Mouse (Mus musculus): ENCODE results near the gene Tlx1.

Tlx1 gene

DNA sequence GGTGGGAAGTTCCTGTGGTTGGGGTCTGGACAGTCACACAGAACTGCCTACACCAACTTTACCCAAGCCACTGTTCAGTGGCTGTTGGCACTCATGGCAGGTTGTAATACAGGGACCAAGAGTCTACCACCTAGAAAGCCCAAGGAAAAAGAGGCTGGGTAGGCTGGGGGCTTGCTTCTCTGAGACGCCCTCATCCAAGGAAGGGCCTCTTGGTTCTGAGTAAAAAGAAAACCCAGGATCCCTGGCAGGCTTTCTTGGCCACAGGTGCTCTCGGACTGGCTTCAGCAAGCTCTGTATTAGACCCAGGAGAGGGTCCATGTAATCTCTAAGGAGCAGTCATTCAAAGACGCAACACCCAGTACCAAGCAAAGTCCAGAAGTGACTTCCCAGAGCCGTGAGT lies 7.7 kb downstream of the Tlx1 start:
- DNase-seq (ENCODE audit: low spot score), result no peak

DNA sequence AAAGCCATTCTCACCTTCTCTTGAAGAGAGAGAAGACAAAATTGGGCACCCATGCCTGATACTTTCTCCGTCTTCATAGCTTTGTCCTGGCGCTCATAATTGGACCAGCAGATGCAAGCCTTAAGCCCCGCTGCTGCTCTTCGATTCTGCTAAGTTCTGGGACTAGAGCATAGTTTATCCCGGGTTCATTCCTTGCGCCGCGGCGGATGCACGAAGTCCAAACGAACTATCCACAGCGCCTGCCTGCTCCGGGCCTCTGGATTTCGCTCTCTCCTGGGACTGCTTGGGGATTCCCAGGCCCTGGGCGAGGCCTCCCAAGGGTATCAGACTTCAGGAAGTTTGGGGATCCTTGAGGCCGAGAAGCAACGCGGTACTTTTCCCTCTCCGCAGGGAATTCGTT lies 8.4 kb downstream of the Tlx1 start:
- no peak for DNase-seq (ENCODE audit: low spot score)

DNA sequence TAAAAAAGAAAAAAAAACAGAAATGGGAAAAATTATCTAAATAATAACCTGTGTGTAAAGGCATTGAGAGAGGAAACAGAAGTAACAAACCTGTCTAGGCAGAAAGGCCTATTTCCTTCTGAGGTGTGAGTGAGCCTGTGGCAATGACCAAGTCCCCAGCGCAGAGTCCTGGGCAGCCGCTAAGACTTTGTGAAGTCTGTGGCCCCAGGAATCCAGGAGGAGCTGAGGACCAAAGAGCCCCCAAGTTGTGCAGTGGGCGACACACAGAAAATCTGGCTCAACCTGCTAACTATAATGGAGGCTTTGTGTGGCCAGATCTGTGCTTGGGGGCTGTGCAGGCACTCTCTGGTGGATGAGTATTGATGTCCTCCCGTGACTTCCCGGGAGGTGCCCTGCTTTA lies 9.0 kb downstream of the Tlx1 start:
- DNase-seq (ENCODE audit: low spot score), result no peak

- no peak for DNase-seq (ENCODE audit: low spot score)
These were observed 9.5 kb downstream of the Tlx1 start for GRCm38 (mm10) chr19:45159991-45160390.

DNA sequence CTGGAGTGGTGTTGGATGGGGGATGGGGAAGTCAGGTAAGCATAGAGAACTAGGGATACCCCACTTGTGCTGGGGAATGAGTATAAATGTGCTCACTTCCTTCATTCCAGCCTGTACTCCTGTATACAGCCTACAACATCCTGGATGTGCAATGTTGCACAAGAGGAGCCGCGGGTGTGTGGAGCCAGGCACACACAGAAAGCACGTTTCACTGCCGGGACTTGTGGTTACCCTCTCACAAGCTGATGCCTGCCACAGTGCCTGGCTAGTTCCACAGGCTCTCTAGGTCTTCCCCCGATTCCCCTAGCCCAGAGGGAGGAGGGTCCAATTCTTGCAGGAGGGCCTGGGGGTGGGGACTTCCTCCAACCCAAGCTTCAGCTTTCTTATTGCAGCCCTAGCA lies 10.0 kb downstream of the Tlx1 start:
- no peak for DNase-seq (ENCODE audit: low spot score)

GRCm38 (mm10) chr19:45161093-45161492 lies 10.6 kb downstream of the Tlx1 start:
- DNase-seq (ENCODE audit: low spot score), result no peak

GRCm38 (mm10) chr19:45162181-45162580 lies 11.7 kb downstream of the Tlx1 start:
- no peak for DNase-seq (ENCODE audit: low spot score)

- no peak for DNase-seq (ENCODE audit: low spot score)
These were observed 12.4 kb downstream of the Tlx1 start for GRCm38 (mm10) chr19:45162871-45163270.

- DNase-seq (ENCODE audit: low spot score), result no peak
These were observed 20.0 kb downstream of the Tlx1 start for GRCm38 (mm10) chr19:45170451-45170850.

- DNase-seq (ENCODE audit: low spot score), result no peak
These were observed 24.3 kb downstream of the Tlx1 start for GRCm38 (mm10) chr19:45174803-45175202.

DNA sequence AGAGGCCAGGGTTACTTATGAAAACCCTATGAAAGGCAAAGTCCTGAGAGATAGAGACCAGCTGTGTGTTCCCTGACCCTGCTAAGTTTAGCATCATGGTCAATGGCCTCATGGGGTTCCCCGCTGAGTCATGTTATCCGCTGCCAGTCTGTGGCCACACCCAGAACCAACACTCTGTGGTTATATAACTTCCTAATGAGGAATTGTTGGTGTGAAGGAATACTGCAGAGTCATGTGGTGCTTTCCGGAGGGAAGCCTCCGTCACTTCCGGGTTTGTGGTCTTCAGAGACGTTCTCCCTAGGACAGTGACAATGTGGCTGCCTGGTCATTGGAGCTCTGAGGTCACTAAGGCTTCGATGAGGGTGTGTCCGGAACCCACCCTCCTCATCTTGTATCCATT lies 25.8 kb downstream of the Tlx1 start:
- no peak for DNase-seq (ENCODE audit: low spot score)

DNA sequence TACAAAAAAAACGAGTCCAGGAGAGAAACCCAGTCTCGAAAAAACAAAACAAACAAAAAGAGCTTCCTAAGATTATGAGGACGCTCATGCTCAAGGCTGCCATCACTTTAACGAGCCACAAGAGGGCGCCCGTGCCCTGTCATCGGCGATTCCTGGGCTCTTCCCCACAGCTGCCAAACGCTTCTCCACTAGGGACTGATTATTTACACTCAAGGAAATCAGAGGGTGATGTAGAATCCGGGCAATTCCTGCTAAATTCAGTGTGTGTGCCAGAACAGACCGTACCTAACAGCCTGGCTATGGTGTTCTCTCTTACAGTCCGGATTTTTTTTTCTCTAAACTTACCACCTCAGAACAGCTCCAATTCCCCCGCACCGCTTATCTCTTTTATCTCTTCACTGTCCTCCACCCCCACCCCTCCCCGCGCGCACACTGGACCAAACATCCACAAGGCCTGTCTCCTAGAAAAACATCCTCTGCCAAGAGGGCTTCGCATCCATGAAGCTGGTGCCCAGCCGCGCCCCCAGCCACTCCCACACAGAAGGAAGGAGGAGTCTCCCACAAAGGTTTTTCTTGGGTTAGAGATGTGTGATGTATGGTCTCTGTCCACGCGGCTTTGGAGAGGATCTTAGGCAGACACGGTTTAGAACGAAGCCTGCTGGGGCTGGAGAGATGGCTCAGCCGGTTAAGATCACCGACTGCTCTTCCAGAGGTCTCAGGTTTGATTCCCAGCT lies 26.7 kb downstream of the Tlx1 start:
- no peak for DNase-seq (ENCODE audit: low spot score)

DNA sequence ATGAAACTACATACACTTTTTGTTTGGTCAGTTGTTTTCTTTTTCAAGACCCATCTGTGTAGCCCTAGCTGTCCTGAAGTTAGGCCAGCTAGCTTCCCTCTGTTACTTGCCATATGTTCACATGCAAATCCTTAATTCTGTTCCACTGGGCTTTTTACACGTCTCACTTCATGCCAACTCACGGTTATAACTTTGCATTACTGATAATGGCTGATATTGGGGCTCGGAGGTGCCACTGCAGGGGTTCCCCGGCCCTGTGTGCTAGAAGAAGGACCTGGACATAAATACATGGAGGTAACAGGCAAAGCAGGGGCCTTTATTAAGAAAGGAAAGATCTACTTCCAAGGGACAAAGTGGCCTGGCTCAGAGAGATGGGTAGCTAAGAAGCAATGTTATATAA lies 29.0 kb downstream of the Tlx1 start:
- no peak for DNase-seq (ENCODE audit: low spot score)

DNA sequence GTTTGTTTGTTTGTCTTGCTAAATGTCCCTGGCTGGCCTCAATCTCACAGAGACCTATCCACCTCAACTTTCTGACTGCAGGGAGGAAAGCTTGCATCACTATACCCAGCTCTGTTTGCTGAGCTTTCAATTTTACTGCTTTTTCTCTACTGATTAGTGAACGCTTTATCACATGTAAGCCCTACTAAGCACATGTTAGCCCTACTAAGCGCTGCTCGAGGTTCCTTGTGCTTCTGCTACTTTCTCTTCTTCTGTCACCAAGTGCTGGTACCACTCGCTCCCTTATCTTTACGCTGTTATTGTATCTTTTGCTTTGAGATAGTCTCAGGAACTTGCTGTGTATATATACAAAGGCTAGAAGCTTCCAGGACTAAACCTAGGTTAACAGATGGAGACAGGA lies 30.0 kb downstream of the Tlx1 start:
- no peak for DNase-seq (ENCODE audit: low spot score)

GRCm38 (mm10) chr19:45194651-45195050 lies 44.2 kb downstream of the Tlx1 start:
- DNase-seq (ENCODE audit: low spot score), result no peak

DNA sequence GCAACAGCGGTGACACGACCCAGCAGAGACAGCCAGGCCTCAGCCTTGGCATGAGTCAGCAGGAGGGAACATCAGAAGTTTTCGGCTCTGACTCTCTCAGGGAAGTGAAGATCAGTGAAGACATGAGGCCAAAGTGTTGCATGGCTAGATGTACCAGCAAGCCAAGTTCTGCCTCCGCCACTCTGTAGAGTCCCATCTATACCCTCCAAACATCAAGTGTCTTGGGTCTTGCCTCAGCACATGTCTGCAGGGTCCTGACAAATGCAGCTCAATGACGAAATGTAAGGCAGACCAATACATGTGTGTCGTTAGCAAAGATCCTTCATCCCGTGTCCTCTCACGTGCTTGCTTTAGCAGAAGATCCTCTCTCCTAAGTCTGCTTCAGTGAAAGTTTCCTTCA lies 46.5 kb downstream of the Tlx1 start:
- DNase-seq (ENCODE audit: low spot score), result no peak

DNA sequence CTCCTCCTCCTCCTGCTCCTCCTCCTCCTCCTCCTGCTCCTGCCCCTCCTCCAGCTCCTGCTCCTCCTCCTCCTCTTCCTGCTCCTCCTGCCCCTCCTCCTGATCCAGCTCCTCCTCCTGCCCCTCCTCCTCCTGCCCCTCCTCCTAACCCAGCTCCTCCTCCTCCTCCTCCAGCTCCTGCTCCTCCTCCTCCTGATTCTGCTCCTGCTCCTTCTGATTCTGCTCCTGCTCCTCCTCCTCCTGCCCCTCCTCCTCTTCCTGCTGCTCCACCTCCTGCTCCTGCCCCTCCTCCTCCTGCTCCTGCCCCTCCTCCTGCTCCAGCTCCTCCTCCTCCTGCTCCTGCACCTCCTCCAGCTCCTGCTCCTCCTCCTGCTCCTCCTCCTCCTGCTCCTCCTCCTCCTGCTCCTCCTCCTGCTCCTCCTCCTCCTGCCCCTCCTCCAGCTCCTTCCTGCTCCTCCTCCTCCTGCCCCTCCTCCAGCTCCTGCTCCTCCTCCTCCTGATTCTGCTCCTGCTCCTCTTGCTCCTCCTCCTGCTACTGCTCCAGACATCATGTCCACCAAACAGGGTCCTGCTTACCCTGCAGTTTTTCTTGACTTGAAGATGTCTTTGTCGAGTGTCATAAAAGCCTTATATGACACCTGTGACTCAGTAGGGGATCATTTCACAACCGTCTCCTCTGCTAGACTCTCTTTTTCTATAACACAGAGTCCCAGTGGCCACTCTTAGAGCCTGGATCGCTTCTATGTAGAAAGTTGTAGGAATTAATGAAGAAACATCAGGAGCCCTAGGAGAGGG lies 55.0 kb downstream of the Tlx1 start:
- DNase-seq (ENCODE audit: low spot score), result no peak
